26 mouse cellular contexts compared by ENCODE assay signal in the genomic region with DNA sequence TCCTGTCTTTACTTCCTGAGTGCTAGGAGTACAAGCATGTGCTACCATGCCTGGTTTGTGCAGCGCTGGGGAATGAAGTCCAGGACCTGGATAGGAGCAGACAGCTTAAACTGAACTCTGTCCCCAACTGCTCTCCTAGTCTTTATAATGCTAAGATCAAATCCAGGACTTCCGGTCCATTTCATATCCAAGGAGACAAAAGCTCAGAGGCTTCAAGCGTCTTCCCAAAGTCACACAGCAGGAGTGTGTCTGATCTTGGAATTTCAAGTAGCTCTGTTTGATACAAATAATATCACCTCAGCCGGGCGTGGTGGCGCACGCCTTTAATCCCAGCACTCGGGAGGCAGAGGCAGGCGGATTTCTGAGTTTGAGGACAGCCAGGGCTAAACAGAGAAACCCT. TPM values are rescaled to one million over a fixed set of nuclear protein-coding genes. Genes with fewer than 3 reads are reported as not detected.
DNase-seq lines count a peak whose midpoint lies in the region; ATAC-seq and TF ChIP-seq lines count a peak whose summit lies in the region.
"Had no signal": no experiment of that assay in that cellular context is flagged by ENCODE, and none has a peak within 500 bp of the region (broad histone marks: within the 10 kb centered on the region; RNA-seq: fewer than 3 reads in every experiment).

No protein-coding gene starts in this region.

- TF ChIP-seq CTCF in intestine, postnatal 0 days (IDR thresholded peaks at IDR 0.05; ENCODE audit: low read depth): no peak

- no peaks in the 10 kb centered on the region for H3K27me3 ChIP-seq in intestine, postnatal 0 days (replicated peaks; ENCODE audit: control insufficient read depth, insufficient read depth, low read length)
- H3K27me3 ChIP-seq in intestine, embryonic 15.5 days (replicated peaks): no peaks in the 10 kb centered on the region
- H3K27me3 ChIP-seq: CH12.LX; embryonic facial prominence, embryonic 13.5 days; embryonic facial prominence, embryonic 15.5 days; forebrain, embryonic 12.5 days had no signal

- no peak overlapping the region for H3K4me2 ChIP-seq in intestine, postnatal 0 days (replicated peaks; ENCODE audit: low read depth)
- H3K4me2 ChIP-seq in intestine, embryonic 15.5 days (replicated peaks): no peak overlapping the region
- H3K4me2 ChIP-seq: embryonic facial prominence, embryonic 13.5 days; embryonic facial prominence, embryonic 15.5 days; forebrain, embryonic 12.5 days had no signal

- peak; percentile 66 for DNase-seq in ZHBTc4 (ENCODE audit: low read depth, low spot score)
- DNase-seq in natural killer cell, adult 2 months (ENCODE audit: low spot score in 2 of 2): no peak
- DNase-seq in urinary bladder, postnatal 4 days (ENCODE audit: low spot score in 2 of 2): no peak
- DNase-seq: adrenal gland, adult 2 months; adrenal gland, postnatal 10 days; adrenal gland, postnatal 25 days; B cell, adult 2 months; cerebellum, adult 11 months; cerebellum, adult 18-20 months; cerebellum, adult 8-10 months; cerebellum, adult 9-11 months; cerebellum, postnatal 14 days; cerebellum, postnatal 36 days; embryo, embryonic 11 days had no signal

- H3K4me3 ChIP-seq in intestine, postnatal 0 days (ENCODE audit: low read depth, low read length): no peak overlapping the region
- H3K4me3 ChIP-seq in intestine, embryonic 15.5 days (replicated peaks): no peak overlapping the region
- H3K4me3 ChIP-seq: embryonic facial prominence, embryonic 13.5 days; embryonic facial prominence, embryonic 15.5 days; erythroblast, embryonic 14.5 days; forebrain, embryonic 10.5 days; forebrain, embryonic 12.5 days had no signal

- peak overlapping the region; percentile 42; the same call in 1 of the 2 replicates for H3K27ac ChIP-seq in intestine, postnatal 0 days (ENCODE audit: low read depth, low read length)
- H3K27ac ChIP-seq in intestine, embryonic 15.5 days: no peak overlapping the region
- H3K27ac ChIP-seq: embryonic facial prominence, embryonic 13.5 days; embryonic facial prominence, embryonic 15.5 days; forebrain, embryonic 10.5 days; forebrain, embryonic 12.5 days had no signal

- H3K36me3 ChIP-seq in intestine, postnatal 0 days (ENCODE audit: control insufficient read depth, insufficient read depth): peaks cover 25% of the 10 kb centered on the region; the same call in 1 of the 2 replicates
- no peaks in the 10 kb centered on the region for H3K36me3 ChIP-seq in intestine, embryonic 15.5 days
- H3K36me3 ChIP-seq: embryonic facial prominence, embryonic 13.5 days; embryonic facial prominence, embryonic 15.5 days; forebrain, embryonic 10.5 days; forebrain, embryonic 12.5 days had no signal

- H3K9ac ChIP-seq in intestine, postnatal 0 days (ENCODE audit: low read depth, low read length): no peak overlapping the region
- no peak overlapping the region for H3K9ac ChIP-seq in intestine, embryonic 15.5 days
- H3K9ac ChIP-seq: embryonic facial prominence, embryonic 13.5 days; embryonic facial prominence, embryonic 15.5 days; forebrain, embryonic 12.5 days had no signal

- 91% methylated on average over 9 of the region's 9 CpGs for WGBS in intestine, postnatal 0 days
- WGBS in intestine, embryonic 15.5 days: 92% methylated on average over 9 of the region's 9 CpGs

- ATAC-seq in intestine, postnatal 0 days: no peak
- no peak for ATAC-seq in intestine, embryonic 15.5 days
- ATAC-seq: CD4-positive, CD25-positive, alpha-beta regulatory T cell, adult 4 months; forebrain, embryonic 14.5 days; forebrain, embryonic 16.5 days had no signal

- H3K4me1 ChIP-seq in intestine, postnatal 0 days (replicated peaks; ENCODE audit: control insufficient read depth, insufficient read depth, low read length): no peaks in the 10 kb centered on the region
- no peaks in the 10 kb centered on the region for H3K4me1 ChIP-seq in intestine, embryonic 15.5 days (replicated peaks)
- H3K4me1 ChIP-seq: embryonic facial prominence, embryonic 13.5 days; embryonic facial prominence, embryonic 15.5 days; forebrain, embryonic 10.5 days; forebrain, embryonic 12.5 days had no signal

- H3K9me3 ChIP-seq in intestine, postnatal 0 days (ENCODE audit: control insufficient read depth): no peaks in the 10 kb centered on the region
- H3K9me3 ChIP-seq in intestine, embryonic 15.5 days: no peaks in the 10 kb centered on the region
- H3K9me3 ChIP-seq: embryonic facial prominence, embryonic 13.5 days; embryonic facial prominence, embryonic 15.5 days; forebrain, embryonic 10.5 days; forebrain, embryonic 12.5 days had no signal

RNA-seq across cellular contexts. Expression of a gene that starts 20.9 kb away (rescaled TPM):
- polyA plus RNA-seq in intestine, postnatal 0 days (2015; fragmentation: Nextera tagmentation; extraction: Ambion mirVana): 1.1 and 1.5 TPM in 2 replicates
- polyA plus RNA-seq in intestine, embryonic 15.5 days (2015; fragmentation: Nextera tagmentation; extraction: Ambion mirVana): 0.97 and 1.2 TPM in 2 replicates

RNA-seq across cellular contexts. Expression of a gene that starts 37.7 kb away (rescaled TPM):
- 21.2 and 26.1 TPM in 2 replicates for polyA plus RNA-seq in intestine, postnatal 0 days (2015; fragmentation: Nextera tagmentation; extraction: Ambion mirVana)
- polyA plus RNA-seq in intestine, embryonic 15.5 days (2015; fragmentation: Nextera tagmentation; extraction: Ambion mirVana): 11.0 and 13.9 TPM in 2 replicates

RNA-seq across cellular contexts. Expression of a gene that starts 43.7 kb away (rescaled TPM):
- 139 and 148 TPM in 2 replicates for polyA plus RNA-seq in intestine, postnatal 0 days (2015; fragmentation: Nextera tagmentation; extraction: Ambion mirVana)
- polyA plus RNA-seq in intestine, embryonic 15.5 days (2015; fragmentation: Nextera tagmentation; extraction: Ambion mirVana): 103 and 125 TPM in 2 replicates
- polyA plus RNA-seq: adrenal gland, adult 2 months; CD4-positive, CD25-positive, alpha-beta regulatory T cell, adult 4 months; embryonic facial prominence, embryonic 11.5 days; erythroblast, embryonic 14.5 days; forebrain, embryonic 10.5 days had no signal

RNA-seq across cellular contexts. Expression of a gene that starts 52.2 kb away (rescaled TPM):
- polyA plus RNA-seq in intestine, postnatal 0 days (2015; fragmentation: Nextera tagmentation; extraction: Ambion mirVana): 18.4 and 20.6 TPM in 2 replicates
- 33.3 and 37.5 TPM in 2 replicates for polyA plus RNA-seq in intestine, embryonic 15.5 days (2015; fragmentation: Nextera tagmentation; extraction: Ambion mirVana)
